Mouse (Mus musculus) limb, embryonic 13.5 days (tissue): ENCODE measurements around the gene Lamtor1. TPM values are rescaled to one million over a fixed set of nuclear protein-coding genes. Genes with fewer than 3 reads are reported as not detected.
"Not testable (repeated sequence)": the region's sequence is repeated elsewhere in the genome, so short reads cannot be mapped to it uniquely, and the experiment has no call there.

Experiments
- ATAC-seq: fragments of 200-750 bp; cut with Nextera tagmentation; 2 replicates; pipeline ENCODE4 v1.8.0; 2017; ENCODE audit warnings: low read depth, moderate number of reproducible peaks, moderate TSS enrichment; ENCODE audit not compliant: low FRiP score
- H3K27ac ChIP-seq: fragments of 300-500 bp; sonication (generic); 2 replicates; pipeline ENCODE4 v1.5.1; 2015; ENCODE audit warnings: inconsistent platforms, mild to moderate bottlenecking, moderate library complexity
- H3K27me3 ChIP-seq: fragments of 300-500 bp; sonication (generic); 2 replicates; pipeline ENCODE4 v1.6.1; 2015; ENCODE audit warnings: mild to moderate bottlenecking, inconsistent platforms
- H3K36me3 ChIP-seq: fragments of 300-500 bp; sonication (generic); 2 replicates; pipeline ENCODE4 v1.6.1; 2015; ENCODE audit warnings: inconsistent platforms, mild to moderate bottlenecking, moderate library complexity
- H3K4me1 ChIP-seq: fragments of 300-500 bp; sonication (generic); 2 replicates; pipeline ENCODE4 v1.6.1; 2015; ENCODE audit warnings: inconsistent platforms
- H3K4me2 ChIP-seq: fragments of 300-500 bp; sonication (generic); replicated peaks from 2 replicates; pipeline ENCODE4 v1.6.1; 2015; ENCODE audit warnings: inconsistent platforms, mild to moderate bottlenecking, moderate library complexity
- H3K4me3 ChIP-seq: fragments of 300-500 bp; sonication (generic); 2 replicates; pipeline ENCODE4 v1.5.1; 2015; ENCODE audit warnings: moderate library complexity, mild to moderate bottlenecking, inconsistent platforms
- H3K9ac ChIP-seq: fragments of 300-500 bp; sonication (generic); 2 replicates; pipeline ENCODE4 v1.6.1; 2015; ENCODE audit warnings: mild to moderate bottlenecking, inconsistent platforms
- H3K9me3 ChIP-seq: fragments of 300-500 bp; sonication (generic); 2 replicates; pipeline ENCODE4 v1.6.1; 2016; ENCODE audit warnings: inconsistent platforms
- WGBS: fragments of 180-500 bp; shearing (Covaris S2); methylation state at CpG from one replicate; pipeline ENCODE4 v1.1.7; 2015; 5-methylcytosine and 5-hydroxymethylcytosine counted together
- polyA plus RNA-seq: library from polyadenylated mRNA; unstranded; fragments of >200 nt; fragmentation: Nextera tagmentation; extraction: Ambion mirVana; gene quantifications from 2 replicates; pipeline ENCODE4 v1.2.1, GENCODE M21; 2015

Gene Lamtor1
- polyA plus RNA-seq, 1 experiment from 2014 or later = 162 TPM

- Histone ChIP-seq H3K4me2 (no peak overlapping the region), H3K9me3 (no peaks in the 10 kb centered on the region), H3K27me3 (no peaks in the 10 kb centered on the region), H3K27ac (no peak overlapping the region), H3K4me3 (no peak overlapping the region), H3K9ac (no peak overlapping the region), H3K4me1 (peaks cover 19% of the 10 kb centered on the region), H3K36me3 (peaks cover 10% of the 10 kb centered on the region; the same call in 1 of the 2 replicates)
- ATAC-seq = no peak
- 93% methylated on average over 4 of the region's 4 CpGs for WGBS
Measured at GRCm38 (mm10) chr7:101937569-101937968, 31.9 kb downstream of the Lamtor1 start.

GRCm38 (mm10) chr7:101938348-101938747 lies 32.6 kb downstream of the Lamtor1 start:
- Histone ChIP-seq H3K27me3 (no peaks in the 10 kb centered on the region), H3K9ac (no peak overlapping the region), H3K4me1 (peaks cover 15% of the 10 kb centered on the region), H3K4me2 (no peak overlapping the region), H3K36me3 (peaks cover 10% of the 10 kb centered on the region; the same call in 1 of the 2 replicates), H3K9me3 (no peaks in the 10 kb centered on the region), H3K4me3 (no peak overlapping the region), H3K27ac (no peak overlapping the region)
- WGBS = 85% methylated on average over 2 of the region's 2 CpGs
- no peak for ATAC-seq

GRCm38 (mm10) chr7:101939758-101940157 lies 34.1 kb downstream of the Lamtor1 start:
- ATAC-seq = no peak
- Histone ChIP-seq H3K9me3 (no peaks in the 10 kb centered on the region), H3K4me2 (no peak overlapping the region), H3K27me3 (no peaks in the 10 kb centered on the region), H3K27ac (no peak overlapping the region), H3K4me1 (peaks cover 12% of the 10 kb centered on the region), H3K36me3 (peaks cover 10% of the 10 kb centered on the region; the same call in 1 of the 2 replicates), H3K9ac (no peak overlapping the region), H3K4me3 (no peak overlapping the region)
- WGBS = 92% methylated on average over 4 of the region's 4 CpGs

GRCm38 (mm10) chr7:101949008-101949407 lies 43.3 kb downstream of the Lamtor1 start:
- H3K4me2 ChIP-seq, H3K9ac ChIP-seq, ATAC-seq, H3K4me3 ChIP-seq, H3K36me3 ChIP-seq, H3K27ac ChIP-seq, H3K4me1 ChIP-seq, H3K27me3 ChIP-seq, H3K9me3 ChIP-seq: not testable (repeated sequence)
- 96% methylated on average over 5 of the region's 5 CpGs for WGBS

GRCm38 (mm10) chr7:101951648-101952047 lies 45.9 kb downstream of the Lamtor1 start:
- WGBS = 81% methylated on average over 1 of the region's 1 CpGs
- no peaks in the 10 kb centered on the region for H3K4me1 ChIP-seq
- no peak overlapping the region for H3K27ac ChIP-seq

GRCm38 (mm10) chr7:101952098-101952497 lies 46.4 kb downstream of the Lamtor1 start:
- Histone ChIP-seq H3K9ac (no peak overlapping the region), H3K4me2 (no peak overlapping the region), H3K27me3 (no peaks in the 10 kb centered on the region), H3K9me3 (no peaks in the 10 kb centered on the region), H3K4me3 (no peak overlapping the region), H3K4me1 (no peaks in the 10 kb centered on the region), H3K27ac (no peak overlapping the region), H3K36me3 (no peaks in the 10 kb centered on the region)
- 54% methylated on average over 2 of the region's 2 CpGs for WGBS
- no peak for ATAC-seq

More at GRCm38 (mm10) chr7:101951648-101952047, 45.9 kb downstream of the Lamtor1 start:
- no peak for ATAC-seq
- H3K9me3 ChIP-seq = no peaks in the 10 kb centered on the region
- no peak overlapping the region for H3K4me2 ChIP-seq
- H3K4me3 ChIP-seq = no peak overlapping the region
- H3K27me3 ChIP-seq = no peaks in the 10 kb centered on the region
- no peaks in the 10 kb centered on the region for H3K36me3 ChIP-seq
- H3K9ac ChIP-seq = no peak overlapping the region

- H3K27ac ChIP-seq = no peak overlapping the region
- no peak overlapping the region for H3K4me3 ChIP-seq
- H3K36me3 ChIP-seq = no peaks in the 10 kb centered on the region
- H3K9me3 ChIP-seq = no peaks in the 10 kb centered on the region
- ATAC-seq = no peak
- H3K4me2 ChIP-seq = no peak overlapping the region
- WGBS = 98% methylated on average over 2 of the region's 2 CpGs
- no peaks in the 10 kb centered on the region for H3K27me3 ChIP-seq
- H3K4me1 ChIP-seq = no peaks in the 10 kb centered on the region
- no peak overlapping the region for H3K9ac ChIP-seq
Measured at GRCm38 (mm10) chr7:101954163-101954562, 48.5 kb downstream of the Lamtor1 start.

- H3K9ac ChIP-seq = no peak overlapping the region
- no peak overlapping the region for H3K4me3 ChIP-seq
- no peaks in the 10 kb centered on the region for H3K9me3 ChIP-seq
- no peaks in the 10 kb centered on the region for H3K36me3 ChIP-seq
- no peaks in the 10 kb centered on the region for H3K27me3 ChIP-seq
- H3K4me1 ChIP-seq = no peaks in the 10 kb centered on the region; the same call in 1 of the 2 replicates
- ATAC-seq = no peak
- WGBS = 91% methylated on average over 2 of the region's 2 CpGs
- H3K4me2 ChIP-seq = no peak overlapping the region
- no peak overlapping the region for H3K27ac ChIP-seq
Measured at GRCm38 (mm10) chr7:101955276-101955675, 49.6 kb downstream of the Lamtor1 start.

- WGBS = 80% methylated on average over 4 of the region's 4 CpGs
Measured at GRCm38 (mm10) chr7:101955862-101956261, 50.2 kb downstream of the Lamtor1 start.

GRCm38 (mm10) chr7:101956481-101956880 lies 50.8 kb downstream of the Lamtor1 start:
- H3K4me2 ChIP-seq = no peak overlapping the region
- no peak overlapping the region for H3K4me3 ChIP-seq
- H3K4me1 ChIP-seq = no peaks in the 10 kb centered on the region; the same call in 1 of the 2 replicates
- H3K27ac ChIP-seq = no peak overlapping the region
- H3K9me3 ChIP-seq = no peaks in the 10 kb centered on the region
- 83% methylated on average over 1 of the region's 1 CpGs for WGBS
- no peaks in the 10 kb centered on the region for H3K27me3 ChIP-seq
- ATAC-seq = no peak
- H3K36me3 ChIP-seq = no peaks in the 10 kb centered on the region
- no peak overlapping the region for H3K9ac ChIP-seq

More at GRCm38 (mm10) chr7:101955862-101956261, 50.2 kb downstream of the Lamtor1 start:
- no peaks in the 10 kb centered on the region for H3K27me3 ChIP-seq
- H3K27ac ChIP-seq = no peak overlapping the region
- H3K36me3 ChIP-seq = no peaks in the 10 kb centered on the region
- no peak overlapping the region for H3K9ac ChIP-seq
- no peak overlapping the region for H3K4me2 ChIP-seq
- H3K4me3 ChIP-seq = no peak overlapping the region
- no peak for ATAC-seq
- H3K4me1 ChIP-seq = no peaks in the 10 kb centered on the region; the same call in 1 of the 2 replicates
- no peaks in the 10 kb centered on the region for H3K9me3 ChIP-seq

- H3K4me2 ChIP-seq = no peak overlapping the region
- H3K4me3 ChIP-seq = no peak overlapping the region
- no peak overlapping the region for H3K9ac ChIP-seq
- no peak overlapping the region for H3K27ac ChIP-seq
- no peak for ATAC-seq
- no peaks in the 10 kb centered on the region for H3K36me3 ChIP-seq
- H3K27me3 ChIP-seq = no peaks in the 10 kb centered on the region
- WGBS = 91% methylated on average over 5 of the region's 5 CpGs
- no peaks in the 10 kb centered on the region for H3K9me3 ChIP-seq
- no peaks in the 10 kb centered on the region; the same call in 1 of the 2 replicates for H3K4me1 ChIP-seq
Measured at GRCm38 (mm10) chr7:101956911-101957310, 51.2 kb downstream of the Lamtor1 start.

GRCm38 (mm10) chr7:101962829-101963228 lies 57.1 kb downstream of the Lamtor1 start:
- whole genome bisulfite sequencing = 93% methylated on average over 2 of the region's 2 CpGs
- Histone ChIP-seq H3K9ac (no peak overlapping the region), H3K27ac (no peak overlapping the region), H3K27me3 (no peaks in the 10 kb centered on the region), H3K4me3 (no peak overlapping the region), H3K36me3 (no peaks in the 10 kb centered on the region), H3K4me2 (no peak overlapping the region), H3K9me3 (no peaks in the 10 kb centered on the region), H3K4me1 (peaks cover 12% of the 10 kb centered on the region)
- no peak for ATAC-seq

GRCm38 (mm10) chr7:101963621-101964020 lies 57.9 kb downstream of the Lamtor1 start:
- H3K4me1 ChIP-seq = peaks cover 19% of the 10 kb centered on the region
- H3K4me3 ChIP-seq = no peak overlapping the region
- no peaks in the 10 kb centered on the region for H3K27me3 ChIP-seq
- no peak for ATAC-seq
- no peak overlapping the region for H3K4me2 ChIP-seq
- no peak overlapping the region for H3K27ac ChIP-seq
- no peaks in the 10 kb centered on the region for H3K36me3 ChIP-seq
- H3K9me3 ChIP-seq = no peaks in the 10 kb centered on the region
- no peak overlapping the region for H3K9ac ChIP-seq
- 95% methylated on average over 2 of the region's 2 CpGs for WGBS
